1 mouse cellular context compared by ENCODE assay signal in the genomic region with DNA sequence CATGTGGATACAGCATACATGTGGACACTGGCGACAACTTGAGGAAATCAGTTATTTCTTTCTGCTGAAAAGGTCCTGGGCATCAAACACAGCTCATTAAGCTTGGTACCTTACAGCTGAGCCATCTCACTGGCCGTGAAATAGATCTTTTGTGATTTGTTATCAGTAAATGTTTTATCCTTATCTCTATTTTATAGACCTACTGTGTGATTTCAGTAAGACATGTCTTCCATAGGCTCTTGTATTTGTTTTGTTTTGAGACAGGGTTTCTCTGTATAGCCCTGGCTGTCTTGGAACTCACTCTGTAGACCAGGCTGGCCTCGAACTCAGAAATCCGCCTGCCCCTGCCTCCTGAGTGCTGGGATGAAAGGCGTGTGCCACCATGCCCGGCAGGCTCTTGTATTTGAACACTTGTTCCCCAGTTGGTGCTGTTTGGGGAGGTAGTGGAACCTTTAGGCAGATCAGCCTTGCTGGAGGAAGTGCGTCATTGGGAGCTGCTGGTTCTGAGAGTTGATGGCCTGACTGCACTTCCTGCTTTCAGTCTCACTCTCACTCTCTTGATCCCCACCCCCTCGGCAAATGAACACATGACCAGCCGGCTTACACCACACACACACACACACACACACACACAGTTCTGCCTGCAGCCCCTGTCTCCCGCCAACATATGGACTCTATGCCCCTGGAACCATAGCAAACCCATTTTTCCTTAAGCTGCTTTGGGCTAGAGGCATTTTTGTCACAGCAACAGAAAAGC.
TF ChIP-seq lines count a peak whose summit lies in the region.

No protein-coding gene starts in this region.

TF ChIP-seq in MEL, 35 proteins besides CTCF, POLR2A, EP300 and RAD21:
- TF ChIP-seq GATA1 (IDR thresholded peaks at IDR 0.05; ENCODE audit: low read depth, low read length) (peak; percentile 4; the same call in 1 of the 2 replicates), USF1 (IDR thresholded peaks at IDR 0.05; ENCODE audit: low read depth, low read length) (peak; percentile 93), ZNF384 (IDR thresholded peaks at IDR 0.05; ENCODE audit: low read depth, low read length) (0 out of 2 replicates have a peak, but pooled peaks have one; percentile 10), ZC3H11A (IDR thresholded peaks at IDR 0.05; ENCODE audit: low read depth, low read length) (no peak), MYC (IDR thresholded peaks at IDR 0.05; ENCODE audit: low read depth, low read length) (peak; percentile 64; the same call in 1 of the 2 replicates), MAFK (IDR thresholded peaks at IDR 0.05; ENCODE audit: borderline replicate concordance, low read depth, low read length) (no peak), CHD1 (IDR thresholded peaks at IDR 0.05; ENCODE audit: low read depth, low read length) (no peak), ZKSCAN1 (IDR thresholded peaks at IDR 0.05; ENCODE audit: low read depth, low read length) (0 out of 2 replicates have a peak, but pooled peaks have one; percentile 76), RCOR1 (IDR thresholded peaks at IDR 0.05; ENCODE audit: low read depth, low read length) (no peak), GABPA (IDR thresholded peaks at IDR 0.05; ENCODE audit: low read depth, low read length) (no peak), TCF12 (IDR thresholded peaks at IDR 0.05; ENCODE audit: low read depth, low read length) (no peak), TBP (IDR thresholded peaks at IDR 0.05; ENCODE audit: low read depth, low read length) (peak; percentile 96), NELFE (IDR thresholded peaks at IDR 0.05; ENCODE audit: low read depth, low read length) (peak; percentile 59), MEF2A (IDR thresholded peaks at IDR 0.05; ENCODE audit: extremely low read depth, insufficient replicate concordance, low read depth, low read length, poor library complexity, severe bottlenecking) (no peak), ZMIZ1 (IDR thresholded peaks at IDR 0.05; ENCODE audit: low read depth, low read length) (no peak), UBTF (IDR thresholded peaks at IDR 0.05; ENCODE audit: borderline replicate concordance, insufficient read depth, low read depth, low read length) (no peak), TAL1 (IDR thresholded peaks at IDR 0.05; ENCODE audit: low read length) (no peak), SMC3 (IDR thresholded peaks at IDR 0.05; ENCODE audit: low read depth, low read length) (no peak), ETS1 (IDR thresholded peaks at IDR 0.05; ENCODE audit: low read depth, low read length) (peak; percentile 79), NRF1 (IDR thresholded peaks at IDR 0.05; ENCODE audit: insufficient read depth, low read depth, low read length, poor library complexity, severe bottlenecking) (no peak), JUND (IDR thresholded peaks at IDR 0.05; ENCODE audit: low read depth, low read length) (no peak), POLR2AphosphoS2 (IDR thresholded peaks at IDR 0.05; ENCODE audit: low read length) (no peak), HCFC1 (IDR thresholded peaks at IDR 0.05; ENCODE audit: low read depth, low read length) (peak; percentile 80), POLR2AphosphoS5 (IDR thresholded peaks at IDR 0.05; ENCODE audit: borderline replicate concordance, low read depth, low read length) (no peak), SIN3A (IDR thresholded peaks at IDR 0.05; ENCODE audit: low read length) (peak; percentile 84), CHD2 (IDR thresholded peaks at IDR 0.05; ENCODE audit: low read length) (no peak), MYB (IDR thresholded peaks at IDR 0.05; ENCODE audit: low read depth, low read length) (no peak), BHLHE40 (IDR thresholded peaks at IDR 0.05; ENCODE audit: borderline replicate concordance, low read depth, low read length) (0 out of 2 replicates have a peak, but pooled peaks have one; percentile 2), MAZ (IDR thresholded peaks at IDR 0.05; ENCODE audit: low read depth, low read length) (no peak; the same call in 1 of the 2 replicates), KAT2A (conservative IDR thresholded peaks at IDR 0.05; ENCODE audit: low read depth, low read length) (no peak; the same call in 1 of the 2 replicates), MAX (IDR thresholded peaks at IDR 0.05; ENCODE audit: low read length) (peak; percentile 65; the same call in 1 of the 2 replicates), ELF1 (IDR thresholded peaks at IDR 0.05; ENCODE audit: low read depth, low read length) (peak; percentile 95), USF2 (IDR thresholded peaks at IDR 0.05; ENCODE audit: borderline replicate concordance in 1 of 2, insufficient read depth in 1 of 2, low read depth in 1 of 2, low read length in 2 of 2) (peak in 1 of 2 experiments; percentile 48; a peak in 1 of 4 replicates), E2F4 (IDR thresholded peaks at IDR 0.05; ENCODE audit: borderline replicate concordance, low read depth, low read length) (no peak), MXI1 (IDR thresholded peaks at IDR 0.05; ENCODE audit: low read depth, low read length) (peak; percentile 64; the same call in 1 of the 2 replicates)
